Mouse (Mus musculus): Measurements from ENCODE around the gene Mtm1.

GRCm38 (mm10) chrX:71215113-71215708 lies 4.6 kb downstream of the Mtm1 start:
- no peak for TF ChIP-seq EP300 (IDR thresholded peaks at IDR 0.05; ENCODE audit: low read depth)
- no peak for TF ChIP-seq CTCF (IDR thresholded peaks at IDR 0.05; ENCODE audit: low read depth)
